Comparison of ENCODE assay signal across 8 mouse cellular contexts in the genomic region with DNA sequence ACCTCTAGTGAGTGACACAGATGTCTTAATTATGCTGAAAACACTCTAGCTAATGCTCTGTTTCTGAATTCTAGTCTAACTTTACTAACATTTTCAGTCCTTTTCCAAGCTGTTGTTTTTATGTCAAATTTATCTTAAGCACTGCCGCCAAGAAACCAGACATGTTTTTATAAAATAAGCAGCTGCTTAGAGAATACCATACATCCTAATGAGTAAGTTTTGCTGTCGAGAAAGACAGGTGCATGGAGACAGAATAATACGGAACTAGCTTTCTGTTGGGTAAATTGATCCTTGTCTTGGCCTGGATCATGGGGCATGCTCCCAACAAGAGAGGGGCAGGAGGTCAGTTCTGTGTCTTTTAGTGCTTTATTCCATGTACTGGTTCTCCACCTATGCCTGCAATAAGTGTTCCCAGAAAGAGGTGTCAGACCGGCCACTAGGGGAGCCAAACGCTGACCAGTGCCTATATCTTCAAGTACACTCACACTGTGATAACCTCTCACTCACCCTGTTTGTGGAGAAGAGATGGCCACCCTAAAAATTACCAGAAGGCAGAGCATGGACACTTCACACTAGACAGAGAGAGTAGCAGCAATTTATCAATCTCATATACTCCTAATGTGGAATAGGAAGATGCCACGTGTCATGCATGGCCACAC.
DNase-seq lines count a peak whose midpoint lies in the region; ATAC-seq and TF ChIP-seq lines count a peak whose summit lies in the region.
"Had no signal": no experiment of that assay in that cellular context is flagged by ENCODE, and none has a peak within 500 bp of the region (broad histone marks: within the 10 kb centered on the region; RNA-seq: fewer than 3 reads in every experiment).

No protein-coding gene starts in this region.

- TF ChIP-seq CTCF in E14TG2a.4 (conservative IDR thresholded peaks at IDR 0.05; ENCODE audit: low read length) = peak; percentile 58
- peak; percentile 12 for TF ChIP-seq CTCF in Patski (IDR thresholded peaks at IDR 0.05)
- peak; percentile 61 for TF ChIP-seq CTCF in intestine, postnatal 0 days (IDR thresholded peaks at IDR 0.05; ENCODE audit: low read depth)

- WGBS in kidney, embryonic 16.5 days = 62% methylated on average over 6 of the region's 6 CpGs
- WGBS in intestine, postnatal 0 days = 48% methylated on average over 6 of the region's 6 CpGs

- no peaks in the 10 kb centered on the region for H3K36me3 ChIP-seq in kidney, embryonic 16.5 days (ENCODE audit: insufficient read depth, low read length)
- H3K36me3 ChIP-seq in E14TG2a.4 (ENCODE audit: insufficient read depth, low read length) = no peaks in the 10 kb centered on the region
- H3K36me3 ChIP-seq in intestine, postnatal 0 days (ENCODE audit: control insufficient read depth, insufficient read depth) = no peaks in the 10 kb centered on the region
- H3K36me3 ChIP-seq: embryonic facial prominence, embryonic 13.5 days had no signal

- no peak for ATAC-seq in kidney, embryonic 16.5 days (ENCODE audit: low FRiP score, low TSS enrichment)
- ATAC-seq in Patski = no peak
- no peak for ATAC-seq in intestine, postnatal 0 days

- CTCF ChIA-PET in Patski (lab: Charles Lee) = interaction anchor here (0.8 kb wide), 1 partner anchor 9 kb away, joined by 3 read pairs; no protein-coding TSS in a partner anchor

- DNase-seq in kidney, adult 18-20 months = peak; percentile 3
- no peak for DNase-seq in Patski (ENCODE audit: low read depth, low spot score)
- DNase-seq in lung, postnatal 36 days = peak; percentile 25
- DNase-seq in spleen, postnatal 4 days (ENCODE audit: low spot score in 2 of 2) = no peak

- in situ Hi-C loops in Patski (cut with MboI; ENCODE audit: low pct_unique_long_range_greater_than_20kb) = no loop called here

- no peaks in the 10 kb centered on the region for H3K9me3 ChIP-seq in kidney, embryonic 16.5 days (ENCODE audit: low read length)
- H3K9me3 ChIP-seq in E14TG2a.4 (ENCODE audit: low read length) = no peaks in the 10 kb centered on the region
- H3K9me3 ChIP-seq in intestine, postnatal 0 days (ENCODE audit: control insufficient read depth) = no peaks in the 10 kb centered on the region
- H3K9me3 ChIP-seq: embryonic facial prominence, embryonic 13.5 days had no signal

- H3K27ac ChIP-seq in kidney, embryonic 16.5 days (ENCODE audit: low read length) = no peak overlapping the region
- H3K27ac ChIP-seq in intestine, postnatal 0 days (ENCODE audit: low read depth, low read length) = no peak overlapping the region
- H3K27ac ChIP-seq: embryonic facial prominence, embryonic 13.5 days had no signal

- no peak overlapping the region for H3K4me2 ChIP-seq in kidney, embryonic 16.5 days (replicated peaks; ENCODE audit: low read depth, low read length)
- no peak overlapping the region for H3K4me2 ChIP-seq in intestine, postnatal 0 days (replicated peaks; ENCODE audit: low read depth)
- H3K4me2 ChIP-seq: embryonic facial prominence, embryonic 13.5 days had no signal

- no peak overlapping the region for H3K9ac ChIP-seq in kidney, embryonic 16.5 days (replicated peaks; ENCODE audit: low read length)
- H3K9ac ChIP-seq in intestine, postnatal 0 days (ENCODE audit: low read depth, low read length) = no peak overlapping the region
- H3K9ac ChIP-seq: embryonic facial prominence, embryonic 13.5 days had no signal

- no peaks in the 10 kb centered on the region for H3K4me1 ChIP-seq in kidney, embryonic 16.5 days (ENCODE audit: insufficient read depth, low read length)
- H3K4me1 ChIP-seq in E14TG2a.4 (replicated peaks; ENCODE audit: low read depth, low read length) = no peaks in the 10 kb centered on the region
- H3K4me1 ChIP-seq in intestine, postnatal 0 days (replicated peaks; ENCODE audit: control insufficient read depth, insufficient read depth, low read length) = no peaks in the 10 kb centered on the region
- H3K4me1 ChIP-seq: embryonic facial prominence, embryonic 13.5 days had no signal

- no peak overlapping the region for H3K4me3 ChIP-seq in kidney, embryonic 16.5 days (ENCODE audit: low read length)
- H3K4me3 ChIP-seq in E14TG2a.4 (replicated peaks; ENCODE audit: low read length) = no peak overlapping the region
- H3K4me3 ChIP-seq in intestine, postnatal 0 days (ENCODE audit: low read depth, low read length) = no peak overlapping the region
- H3K4me3 ChIP-seq: embryonic facial prominence, embryonic 13.5 days had no signal

- no peaks in the 10 kb centered on the region for H3K27me3 ChIP-seq in kidney, embryonic 16.5 days (ENCODE audit: insufficient read depth, low read length)
- H3K27me3 ChIP-seq in E14TG2a.4 (ENCODE audit: insufficient read depth, low read length) = no peaks in the 10 kb centered on the region
- H3K27me3 ChIP-seq in Patski = no peaks in the 10 kb centered on the region
- no peaks in the 10 kb centered on the region for H3K27me3 ChIP-seq in intestine, postnatal 0 days (replicated peaks; ENCODE audit: control insufficient read depth, insufficient read depth, low read length)
- H3K27me3 ChIP-seq: embryonic facial prominence, embryonic 13.5 days had no signal

- POLR2A ChIA-PET in Patski (lab: Charles Lee) = no interaction called here

Comparison
In these comparisons a context has a peak if more than half of its experiments do, and no peak if none do; other contexts are left out.
1. DNase-seq: peak in kidney, adult 18-20 months (single experiment) and lung, postnatal 36 days (single experiment); none in Patski (single experiment) and spleen, postnatal 4 days (0 of 2).
2. Peak in every context shown above with its lines, with median percentiles within 50 percentile points of each other: CTCF ChIP-seq.